Mouse (Mus musculus) kidney, embryonic 14.5 days (tissue): Measurements from ENCODE around the gene Poc1a. TPM values are rescaled to one million over a fixed set of nuclear protein-coding genes. Genes with fewer than 3 reads are reported as not detected.

ENCODE experiments used
- ATAC-seq: fragments of 200-750 bp; cut with Nextera tagmentation; 2 replicates; pipeline ENCODE4 v1.8.0; 2017; ENCODE audit warnings: moderate number of reproducible peaks, mild to moderate bottlenecking, moderate TSS enrichment, moderate library complexity; ENCODE audit not compliant: low FRiP score, low TSS enrichment
- H3K27ac ChIP-seq: fragments of 300-500 bp; sonication (generic); 2 replicates; pipeline ENCODE4 v1.5.1; 2014; ENCODE audit warnings: low read depth, mild to moderate bottlenecking, low read length, moderate library complexity, mixed read lengths
- H3K27me3 ChIP-seq: fragments of 300-500 bp; sonication (generic); 2 replicates; pipeline ENCODE4 v1.6.1; 2014; ENCODE audit warnings: mild to moderate bottlenecking, low read length; ENCODE audit not compliant: control insufficient read depth, insufficient read depth
- H3K36me3 ChIP-seq: fragments of 300-500 bp; sonication (generic); 2 replicates; pipeline ENCODE4 v1.6.1; 2014; ENCODE audit warnings: low read length, mixed read lengths; ENCODE audit not compliant: control insufficient read depth, insufficient read depth
- H3K4me1 ChIP-seq: fragments of 300-500 bp; sonication (generic); 2 replicates; pipeline ENCODE4 v1.6.1; 2014; ENCODE audit warnings: low read length, mixed read lengths; ENCODE audit not compliant: control insufficient read depth, insufficient read depth
- H3K4me2 ChIP-seq: fragments of 300-500 bp; sonication (generic); replicated peaks from 2 replicates; pipeline ENCODE4 v1.6.1; 2014; ENCODE audit warnings: low read depth, mild to moderate bottlenecking, low read length
- H3K4me3 ChIP-seq: fragments of 300-500 bp; sonication (generic); 2 replicates; pipeline ENCODE4 v1.5.1; 2014; ENCODE audit warnings: mild to moderate bottlenecking, low read length
- H3K9ac ChIP-seq: fragments of 300-500 bp; sonication (generic); 2 replicates; pipeline ENCODE4 v1.6.1; 2014; ENCODE audit warnings: low read depth, mild to moderate bottlenecking, low read length, moderate library complexity
- H3K9me3 ChIP-seq: fragments of 300-500 bp; sonication (generic); 2 replicates; pipeline ENCODE4 v1.6.1; 2016; ENCODE audit warnings: low read length; ENCODE audit not compliant: control insufficient read depth
- WGBS: fragments of 180-500 bp; shearing (Covaris S2); extraction: QIAGEN DNeasy Blood & Tissue Kit; methylation state at CpG from one replicate; pipeline ENCODE4 v1.1.7; 2014; 5-methylcytosine and 5-hydroxymethylcytosine counted together
- polyA plus RNA-seq: library from polyadenylated mRNA; unstranded; fragments of >200 nt; fragmentation: Nextera tagmentation; extraction: Ambion mirVana; gene quantifications from 2 replicates; pipeline ENCODE4 v1.2.1, GENCODE M21; 2014

The Poc1a gene
- polyA plus RNA-seq, 1 experiment from 2014 or later = 29.1 TPM

DNA sequence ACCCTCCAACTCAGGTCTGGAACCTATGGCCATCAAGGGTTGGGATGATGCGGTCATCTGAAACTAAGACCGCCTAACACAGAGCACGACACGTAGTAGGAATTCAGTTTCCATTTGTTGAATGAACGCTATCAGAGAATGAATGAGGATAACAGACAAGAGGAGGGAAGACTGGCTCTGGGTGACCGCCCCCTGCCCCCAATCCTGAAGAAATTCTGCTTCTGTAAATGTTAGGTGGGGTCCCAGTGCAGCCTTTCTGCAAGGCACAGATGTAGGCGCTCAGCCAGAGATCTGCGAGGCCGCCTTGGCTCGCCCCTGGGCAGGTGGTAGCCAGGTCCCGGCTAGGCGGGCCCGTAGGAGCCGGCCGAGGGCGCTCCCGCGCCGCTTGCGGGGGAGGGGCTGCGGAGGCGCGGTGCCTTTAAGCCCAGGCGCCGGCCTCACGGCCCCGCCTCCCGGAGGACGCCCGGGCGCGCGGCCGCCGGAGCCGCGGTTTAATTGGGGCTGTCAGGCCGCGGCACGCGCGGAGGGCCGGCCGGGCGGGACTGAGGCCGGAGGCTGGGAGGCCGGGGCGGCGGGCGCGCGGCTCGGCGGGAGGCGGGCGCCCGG, 87.4 kb downstream of the Poc1a start, which contains the start of gene Dusp7:
Gene Dusp7, plus strand, starts transcription at position 521 of the 606 bp plus-strand sequence.
- peaks cover 21% of the 10 kb centered on the region for H3K36me3 ChIP-seq
- ATAC-seq = peak; percentile 65
- WGBS = under 1% methylated on average over 48 of the region's 57 CpGs
- no peaks in the 10 kb centered on the region for H3K9me3 ChIP-seq
- H3K4me1 ChIP-seq = peaks cover 43% of the 10 kb centered on the region
- peak within 1 kb of the TSS; percentile 94 for H3K9ac ChIP-seq
- peak within 1 kb of the TSS; percentile 81 for H3K4me3 ChIP-seq
- peak within 1 kb of the TSS; percentile 96 for H3K4me2 ChIP-seq
- peak within 1 kb of the TSS; percentile 96 for H3K27ac ChIP-seq
- no peaks in the 10 kb centered on the region for H3K27me3 ChIP-seq

DNA sequence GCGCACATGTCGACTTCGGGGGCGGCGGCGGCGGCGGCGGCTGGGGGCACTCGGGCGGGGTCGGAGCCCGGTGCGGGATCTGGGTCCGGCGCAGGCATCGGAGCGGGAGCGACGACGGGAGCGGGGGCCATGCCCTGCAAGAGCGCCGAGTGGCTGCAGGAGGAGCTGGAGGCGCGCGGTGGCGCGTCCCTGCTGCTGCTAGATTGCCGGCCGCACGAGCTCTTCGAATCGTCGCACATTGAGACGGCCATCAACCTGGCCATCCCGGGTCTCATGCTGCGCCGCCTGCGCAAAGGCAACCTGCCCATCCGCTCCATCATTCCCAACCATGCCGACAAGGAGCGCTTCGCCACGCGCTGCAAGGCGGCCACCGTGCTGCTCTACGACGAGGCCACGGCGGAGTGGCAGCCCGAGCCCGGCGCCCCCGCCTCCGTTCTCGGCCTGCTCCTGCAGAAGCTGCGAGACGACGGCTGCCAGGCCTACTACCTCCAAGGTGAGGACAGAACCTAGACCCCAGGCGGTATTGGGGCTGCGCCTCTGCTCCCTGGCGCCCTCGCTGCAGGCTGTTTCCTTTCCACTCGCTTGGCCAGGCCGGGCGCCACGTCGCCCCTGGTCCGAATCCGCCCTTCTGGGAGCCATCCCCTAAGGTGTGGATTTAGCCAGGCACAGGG, 88.1 kb downstream of the Poc1a start:
- ATAC-seq = no peak
- peak overlapping the region; percentile 96 for H3K4me2 ChIP-seq
- H3K4me3 ChIP-seq = peak overlapping the region; percentile 81
- peaks cover 43% of the 10 kb centered on the region for H3K4me1 ChIP-seq
- H3K9me3 ChIP-seq = no peaks in the 10 kb centered on the region
- H3K9ac ChIP-seq = peak overlapping the region; percentile 94
- peak overlapping the region; percentile 96 for H3K27ac ChIP-seq
- peaks cover 29% of the 10 kb centered on the region for H3K36me3 ChIP-seq
- no peaks in the 10 kb centered on the region for H3K27me3 ChIP-seq
- WGBS = under 1% methylated on average over 61 of the region's 72 CpGs

DNA sequence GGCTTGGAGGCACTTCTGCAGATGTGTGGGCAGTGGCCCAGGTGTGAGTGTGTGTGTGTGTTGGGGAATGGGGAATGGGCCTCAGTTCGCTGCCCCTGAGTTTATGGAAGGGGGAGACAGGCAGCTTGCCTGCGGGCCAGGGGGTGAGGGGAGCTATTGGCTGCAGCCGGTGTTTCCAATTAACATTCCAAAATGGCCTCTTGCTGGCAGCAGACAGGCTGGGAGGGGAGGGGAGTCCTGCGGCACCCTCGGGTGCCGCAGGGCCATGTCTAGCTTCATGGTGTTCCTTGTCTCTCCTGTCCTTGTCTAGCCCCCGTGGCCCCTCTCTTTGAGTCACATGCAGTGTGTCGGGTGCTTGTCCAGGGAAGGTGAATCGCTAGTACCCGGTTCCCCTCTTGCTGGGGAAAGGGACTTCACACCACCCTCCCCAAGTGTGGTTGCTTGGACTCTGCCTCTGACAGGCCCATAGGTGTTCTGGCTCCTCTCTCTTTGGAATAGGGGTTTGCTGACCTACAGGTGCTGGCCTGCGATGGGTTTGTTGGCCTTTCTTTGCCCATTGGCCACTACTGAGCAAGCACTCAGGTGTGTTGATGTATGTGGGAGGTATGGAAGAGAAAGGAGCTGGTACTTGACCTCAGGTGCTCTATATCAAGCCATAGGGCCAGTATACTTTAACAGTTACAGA, 89.1 kb downstream of the Poc1a start:
- peak overlapping the region; percentile 81 for H3K4me3 ChIP-seq
- no peaks in the 10 kb centered on the region for H3K9me3 ChIP-seq
- H3K27me3 ChIP-seq = no peaks in the 10 kb centered on the region
- ATAC-seq = no peak
- H3K9ac ChIP-seq = peak overlapping the region; percentile 94
- peaks cover 43% of the 10 kb centered on the region for H3K4me1 ChIP-seq
- peaks cover 37% of the 10 kb centered on the region for H3K36me3 ChIP-seq
- H3K4me2 ChIP-seq = peak overlapping the region; percentile 96
- H3K27ac ChIP-seq = peak overlapping the region; percentile 96
- 6% methylated on average over 11 of the region's 11 CpGs for WGBS

DNA sequence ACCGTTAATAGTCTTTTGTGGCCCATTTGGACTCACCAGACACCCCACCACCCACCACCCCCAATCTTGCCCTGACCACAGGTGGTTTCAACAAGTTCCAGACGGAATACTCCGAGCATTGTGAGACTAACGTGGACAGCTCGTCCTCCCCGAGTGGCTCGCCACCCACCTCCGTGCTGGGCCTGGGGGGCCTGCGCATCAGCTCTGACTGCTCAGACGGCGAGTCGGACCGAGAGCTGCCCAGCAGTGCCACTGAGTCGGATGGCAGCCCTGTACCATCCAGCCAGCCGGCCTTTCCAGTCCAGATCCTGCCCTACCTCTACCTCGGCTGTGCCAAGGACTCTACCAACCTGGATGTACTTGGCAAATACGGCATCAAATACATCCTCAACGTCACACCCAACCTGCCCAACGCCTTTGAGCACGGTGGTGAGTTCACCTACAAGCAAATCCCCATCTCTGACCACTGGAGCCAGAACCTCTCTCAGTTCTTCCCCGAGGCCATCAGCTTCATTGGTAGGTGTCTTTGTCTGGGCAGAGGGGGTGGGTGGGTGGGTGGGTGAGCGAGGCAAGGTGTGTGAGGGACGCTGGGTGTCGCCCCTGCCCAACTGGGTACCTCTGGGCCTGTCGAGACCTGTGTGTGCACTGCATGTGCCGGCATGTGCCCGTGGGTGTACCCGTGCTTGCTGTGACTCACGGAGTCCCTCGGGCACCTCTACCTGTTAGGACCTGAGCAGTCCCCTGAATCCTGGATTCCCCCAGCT, 89.9 kb downstream of the Poc1a start:
- Histone ChIP-seq H3K4me2 (peak overlapping the region; percentile 96), H3K9ac (peak overlapping the region; percentile 94)
- WGBS = 77% methylated on average over 30 of the region's 30 CpGs

DNA sequence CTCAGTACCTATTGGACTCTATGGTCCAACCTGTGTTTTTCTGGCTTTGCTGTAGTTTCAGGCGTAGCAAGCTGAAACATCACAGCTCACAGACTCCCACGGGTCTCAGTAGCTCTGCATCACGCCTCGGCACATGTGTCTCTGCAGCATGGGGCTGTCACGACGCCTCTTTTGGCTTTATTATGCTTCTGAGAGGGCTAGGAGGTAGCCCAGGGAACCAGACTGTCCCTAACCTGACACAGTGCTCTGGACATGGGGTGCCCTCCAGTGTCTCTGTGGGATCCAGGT, 90.5 kb downstream of the Poc1a start:
- peak overlapping the region; percentile 40; the same call in 1 of the 2 replicates for H3K9ac ChIP-seq
- H3K4me2 ChIP-seq = peak overlapping the region; percentile 96
- peaks cover 41% of the 10 kb centered on the region for H3K4me1 ChIP-seq
- H3K4me3 ChIP-seq = peak overlapping the region; percentile 17
- peaks cover 42% of the 10 kb centered on the region for H3K36me3 ChIP-seq
- 17% methylated on average over 6 of the region's 6 CpGs for WGBS
- H3K9me3 ChIP-seq = no peaks in the 10 kb centered on the region
- no peaks in the 10 kb centered on the region for H3K27me3 ChIP-seq
- ATAC-seq = no peak
- peak overlapping the region; percentile 77; the same call in 1 of the 2 replicates for H3K27ac ChIP-seq

More for the DNA sequence above, 89.9 kb downstream of the Poc1a start:
- Histone ChIP-seq H3K27ac (peak overlapping the region; percentile 77; the same call in 1 of the 2 replicates), H3K4me3 (peak overlapping the region; percentile 81), H3K36me3 (peaks cover 41% of the 10 kb centered on the region), H3K4me1 (peaks cover 43% of the 10 kb centered on the region), H3K27me3 (no peaks in the 10 kb centered on the region), H3K9me3 (no peaks in the 10 kb centered on the region)
- ATAC-seq = no peak

DNA sequence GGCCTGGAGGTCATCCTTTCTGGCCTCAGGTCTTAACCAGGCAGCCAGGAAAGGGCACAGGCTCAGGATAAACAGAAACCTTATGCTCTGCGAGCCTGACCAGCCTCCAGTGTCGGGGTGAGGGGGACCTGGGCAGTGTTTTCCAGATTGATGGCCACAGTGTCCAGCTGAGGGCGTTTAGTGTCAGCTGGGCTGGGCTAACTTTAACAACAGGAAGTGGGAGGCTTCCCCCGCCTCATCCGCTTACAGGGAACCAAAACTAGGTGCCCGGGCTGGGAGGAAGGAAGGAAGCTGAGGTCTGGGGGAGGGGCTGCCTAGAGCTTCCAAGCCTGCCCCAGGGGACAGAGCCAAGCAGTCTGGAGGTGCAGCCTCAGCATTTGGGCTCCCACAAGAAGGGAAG, 90.9 kb downstream of the Poc1a start:
- 0 out of 2 replicates have a peak, but pooled peaks have one; percentile 10 for ATAC-seq
- Histone ChIP-seq H3K27ac (peak overlapping the region; percentile 77; the same call in 1 of the 2 replicates), H3K4me3 (peak overlapping the region; percentile 17; the same call in 1 of the 2 replicates), H3K4me1 (peaks cover 37% of the 10 kb centered on the region), H3K4me2 (peak overlapping the region; percentile 96), H3K9ac (peak overlapping the region; percentile 40; the same call in 1 of the 2 replicates), H3K36me3 (peaks cover 42% of the 10 kb centered on the region), H3K9me3 (no peaks in the 10 kb centered on the region), H3K27me3 (no peaks in the 10 kb centered on the region)
- WGBS = 8% methylated on average over 6 of the region's 6 CpGs

DNA sequence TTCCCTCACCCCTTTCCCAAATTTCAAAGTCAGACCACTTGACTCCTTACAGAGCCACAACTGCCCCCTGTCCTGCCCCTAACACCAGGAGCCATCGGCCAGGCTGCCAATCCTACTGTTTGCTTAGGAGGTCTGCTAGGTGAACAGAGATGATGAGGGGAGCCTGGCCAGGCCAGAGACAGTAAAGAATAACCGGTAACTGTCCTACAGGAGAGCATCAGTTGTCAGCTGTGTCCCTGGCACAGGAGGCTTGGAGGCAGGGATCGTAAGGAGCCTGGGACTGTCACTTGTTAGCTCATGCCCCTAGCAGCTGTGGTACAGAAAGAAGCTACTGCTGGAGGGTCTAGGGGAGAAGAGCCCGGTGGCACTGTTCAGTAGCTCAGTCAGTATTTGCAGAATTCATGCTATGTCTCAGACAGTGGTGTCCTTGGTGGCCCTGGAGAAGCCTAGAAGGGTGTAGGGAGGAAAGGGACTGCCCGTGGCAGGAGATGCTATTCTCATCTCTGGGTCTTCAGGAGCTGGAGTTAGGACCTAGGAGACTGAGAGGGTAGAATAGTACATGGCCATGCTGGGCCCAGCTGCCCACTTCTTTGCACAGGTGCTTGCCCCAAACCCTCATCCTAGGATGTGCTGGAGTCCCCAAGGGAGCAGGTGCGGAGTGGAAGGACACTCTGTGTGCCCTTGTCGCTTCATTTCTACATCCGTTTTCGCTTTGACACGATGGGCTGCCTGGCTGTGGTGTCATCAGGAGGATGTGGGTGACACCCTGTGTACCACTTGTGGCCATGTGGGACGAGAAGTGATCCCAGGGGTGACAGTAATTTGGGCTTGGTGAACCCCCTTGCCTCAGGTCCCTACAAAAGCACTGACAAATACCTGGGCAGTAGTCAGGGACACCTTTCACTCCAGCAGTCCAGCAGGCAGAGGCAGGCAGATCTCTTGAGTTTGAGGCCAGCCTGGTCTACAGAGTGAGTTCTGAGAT, 91.9 kb downstream of the Poc1a start:
- no peaks in the 10 kb centered on the region for H3K9me3 ChIP-seq
- peaks cover 32% of the 10 kb centered on the region for H3K4me1 ChIP-seq
- no peaks in the 10 kb centered on the region for H3K27me3 ChIP-seq
- WGBS = 85% methylated on average over 11 of the region's 11 CpGs
- H3K27ac ChIP-seq = no peak overlapping the region; the same call in 1 of the 2 replicates
- no peak for ATAC-seq
- H3K9ac ChIP-seq = peak overlapping the region; percentile 28; the same call in 1 of the 2 replicates
- no peak overlapping the region for H3K4me3 ChIP-seq
- H3K4me2 ChIP-seq = peak overlapping the region; percentile 96
- H3K36me3 ChIP-seq = peaks cover 51% of the 10 kb centered on the region

DNA sequence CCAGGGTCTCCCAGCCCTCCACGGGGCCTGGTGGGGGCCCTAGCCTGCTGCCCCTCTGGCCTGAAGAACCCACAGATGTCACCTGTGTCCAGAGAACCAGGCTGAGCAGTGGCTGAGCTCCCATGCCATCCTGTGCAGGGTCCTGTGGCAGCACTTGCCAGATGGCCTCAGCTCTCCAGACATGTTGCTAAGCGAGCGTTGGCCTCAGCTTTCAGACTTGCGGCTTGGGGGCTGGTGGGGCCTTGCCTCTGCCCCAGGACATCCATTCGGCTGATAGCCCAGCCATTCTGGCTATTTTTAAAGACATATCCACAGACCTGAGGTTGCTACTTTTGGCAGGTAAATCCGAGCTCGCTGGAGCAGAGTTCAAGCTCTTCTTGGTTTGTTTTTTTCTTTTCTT, 93.1 kb downstream of the Poc1a start:
- Histone ChIP-seq H3K9ac (no peak overlapping the region), H3K4me3 (no peak overlapping the region), H3K27me3 (no peaks in the 10 kb centered on the region), H3K36me3 (peaks cover 56% of the 10 kb centered on the region), H3K27ac (no peak overlapping the region), H3K4me1 (peaks cover 32% of the 10 kb centered on the region), H3K9me3 (no peaks in the 10 kb centered on the region), H3K4me2 (no peak overlapping the region)
- WGBS = 91% methylated on average over 7 of the region's 7 CpGs
- no peak for ATAC-seq
